Mouse (Mus musculus) forebrain, postnatal 0 days (tissue): ENCODE results near the gene Tmed9. TPM values are rescaled to one million over a fixed set of nuclear protein-coding genes. Genes with fewer than 3 reads are reported as not detected.

Experiments used
- ATAC-seq: fragments of 200-750 bp; cut with Nextera tagmentation; 2 replicates; pipeline ENCODE4 v1.8.0; 2017; ENCODE audit warnings: mild to moderate bottlenecking, moderate library complexity
- DNase-seq: peaks from one replicate; pipeline ENCODE4 v3.0.0-alpha.2; 2015
- H3K27ac ChIP-seq: fragments of 300-500 bp; sonication (generic); 2 replicates; pipeline ENCODE4 v1.5.1; 2014; ENCODE audit warnings: low read depth, mild to moderate bottlenecking, antibody characterized with exemption, low read length, moderate library complexity, mixed read lengths
- H3K27me3 ChIP-seq: fragments of 300-500 bp; sonication (generic); 2 replicates; pipeline ENCODE4 v1.6.1; 2014; ENCODE audit warnings: mild to moderate bottlenecking, low read length, mixed read lengths; ENCODE audit not compliant: insufficient read depth
- H3K36me3 ChIP-seq: fragments of 300-500 bp; sonication (generic); 2 replicates; pipeline ENCODE4 v1.6.1; 2014; ENCODE audit warnings: mild to moderate bottlenecking, moderate library complexity; ENCODE audit not compliant: insufficient read depth
- H3K4me1 ChIP-seq: fragments of 300-500 bp; sonication (generic); 2 replicates; pipeline ENCODE4 v1.6.1; 2014; ENCODE audit warnings: antibody characterized with exemption; ENCODE audit not compliant: insufficient read depth
- H3K4me2 ChIP-seq: fragments of 300-500 bp; sonication (generic); 2 replicates; pipeline ENCODE4 v1.6.1; 2014; ENCODE audit warnings: low read depth, mild to moderate bottlenecking, moderate library complexity
- H3K4me3 ChIP-seq: fragments of 300-500 bp; sonication (generic); 2 replicates; pipeline ENCODE4 v1.5.1; 2014; ENCODE audit warnings: low read depth, low read length, mixed read lengths
- H3K9ac ChIP-seq: fragments of 300-500 bp; sonication (generic); 2 replicates; pipeline ENCODE4 v1.6.1; 2014; ENCODE audit warnings: mild to moderate bottlenecking
- H3K9me3 ChIP-seq: fragments of 300-500 bp; sonication (generic); 2 replicates; pipeline ENCODE4 v1.6.1; 2016; ENCODE audit warnings: low read length
- CTCF ChIP-seq: sonication (generic); IDR thresholded peaks from 2 replicates; pipeline ENCODE4 v1.5.1; 2016; ENCODE audit warnings: antibody characterized with exemption, control low read depth, low read depth
- WGBS: fragments of 180-500 bp; shearing (Covaris S2); extraction: QIAGEN DNeasy Blood & Tissue Kit; methylation state at CpG from one replicate; pipeline ENCODE4 v1.1.7; 2014; 5-methylcytosine and 5-hydroxymethylcytosine counted together
- polyA plus RNA-seq: library from polyadenylated mRNA; unstranded; fragments of >200 nt; fragmentation: Nextera tagmentation; extraction: Ambion mirVana; gene quantifications from 2 replicates; pipeline ENCODE4 v1.2.1, GENCODE M21; 2015
- total RNA-seq: library from RNA; depleted of rRNA; stranded (reverse); fragments of >200 nt; gene quantifications from 2 replicates; pipeline ENCODE4 v1.2.3, GENCODE M21; 2014

The Tmed9 gene
- total and polyA plus RNA-seq, 2 experiments from 2014 or later = 56.3 to 102 TPM

GRCm38 (mm10) chr13:55547916-55548315, 25.6 kb upstream of the Tmed9 start:
- Histone ChIP-seq H3K4me1 (no peaks in the 10 kb centered on the region), H3K27ac (no peak overlapping the region), H3K4me2 (no peak overlapping the region), H3K27me3 (no peaks in the 10 kb centered on the region), H3K36me3 (peaks cover 86% of the 10 kb centered on the region), H3K9me3 (no peaks in the 10 kb centered on the region), H3K9ac (no peak overlapping the region), H3K4me3 (no peak overlapping the region)
- WGBS = 92% methylated on average over 2 of the region's 2 CpGs
- DNase-seq = no peak
- no peak for ATAC-seq
- TF ChIP-seq CTCF = no peak

- Histone ChIP-seq H3K36me3 (peaks cover 84% of the 10 kb centered on the region), H3K4me2 (no peak overlapping the region), H3K4me1 (no peaks in the 10 kb centered on the region), H3K4me3 (no peak overlapping the region), H3K27ac (no peak overlapping the region), H3K9ac (no peak overlapping the region), H3K9me3 (no peaks in the 10 kb centered on the region), H3K27me3 (no peaks in the 10 kb centered on the region)
- 92% methylated on average over 5 of the region's 5 CpGs for WGBS
- DNase-seq (no peak), ATAC-seq (no peak)
- TF ChIP-seq CTCF = no peak
These were observed 25.1 kb upstream of the Tmed9 start for GRCm38 (mm10) chr13:55548426-55548825.

- ATAC-seq (no peak), DNase-seq (no peak)
- H3K27me3 ChIP-seq = no peaks in the 10 kb centered on the region
- H3K9me3 ChIP-seq = no peaks in the 10 kb centered on the region
- 87% methylated on average over 15 of the region's 15 CpGs for WGBS
- no peak overlapping the region for H3K9ac ChIP-seq
- no peak overlapping the region for H3K4me2 ChIP-seq
- no peak for TF ChIP-seq CTCF
- H3K4me1 ChIP-seq = no peaks in the 10 kb centered on the region
- H3K27ac ChIP-seq = no peak overlapping the region
- no peak overlapping the region for H3K4me3 ChIP-seq
- H3K36me3 ChIP-seq = peaks cover 84% of the 10 kb centered on the region
These were observed 24.5 kb upstream of the Tmed9 start for GRCm38 (mm10) chr13:55549061-55549460.

GRCm38 (mm10) chr13:55555921-55556320, 17.6 kb upstream of the Tmed9 start:
- Histone ChIP-seq H3K9ac (no peak overlapping the region), H3K9me3 (no peaks in the 10 kb centered on the region), H3K27ac (no peak overlapping the region), H3K4me1 (no peaks in the 10 kb centered on the region), H3K4me2 (no peak overlapping the region), H3K27me3 (no peaks in the 10 kb centered on the region), H3K36me3 (peaks cover 46% of the 10 kb centered on the region), H3K4me3 (no peak overlapping the region)
- 88% methylated on average over 9 of the region's 9 CpGs for WGBS
- no peak for DNase-seq
- no peak for ATAC-seq
- no peak for TF ChIP-seq CTCF

GRCm38 (mm10) chr13:55557499-55557898, 16.0 kb upstream of the Tmed9 start:
- TF ChIP-seq CTCF = no peak
- H3K27me3 ChIP-seq = no peaks in the 10 kb centered on the region
- 74% methylated on average over 6 of the region's 6 CpGs for WGBS
- no peak overlapping the region for H3K4me2 ChIP-seq
- ATAC-seq (no peak), DNase-seq (no peak)
- no peak overlapping the region for H3K27ac ChIP-seq
- no peaks in the 10 kb centered on the region for H3K9me3 ChIP-seq
- H3K9ac ChIP-seq = no peak overlapping the region
- H3K36me3 ChIP-seq = peaks cover 32% of the 10 kb centered on the region
- no peak overlapping the region for H3K4me3 ChIP-seq
- no peaks in the 10 kb centered on the region for H3K4me1 ChIP-seq

- Histone ChIP-seq H3K4me3 (no peak overlapping the region), H3K36me3 (peaks cover 3% of the 10 kb centered on the region; the same call in 1 of the 2 replicates), H3K9me3 (no peaks in the 10 kb centered on the region), H3K4me1 (no peaks in the 10 kb centered on the region), H3K27ac (no peak overlapping the region), H3K9ac (no peak overlapping the region), H3K4me2 (no peak overlapping the region), H3K27me3 (no peaks in the 10 kb centered on the region)
- DNase-seq (no peak), ATAC-seq (no peak)
- no peak for TF ChIP-seq CTCF
- WGBS = 81% methylated on average over 7 of the region's 7 CpGs
These were observed 10.2 kb upstream of the Tmed9 start for GRCm38 (mm10) chr13:55563266-55563879.

GRCm38 (mm10) chr13:55567001-55567400, 6.5 kb upstream of the Tmed9 start:
- WGBS = 89% methylated on average over 6 of the region's 6 CpGs
- H3K27ac ChIP-seq = no peak overlapping the region
- H3K9me3 ChIP-seq = no peaks in the 10 kb centered on the region
- DNase-seq (no peak), ATAC-seq (no peak)
- no peak overlapping the region for H3K4me3 ChIP-seq
- H3K27me3 ChIP-seq = no peaks in the 10 kb centered on the region
- no peak overlapping the region for H3K4me2 ChIP-seq
- H3K9ac ChIP-seq = no peak overlapping the region
- peaks cover 9% of the 10 kb centered on the region for H3K4me1 ChIP-seq
- TF ChIP-seq CTCF = no peak
- H3K36me3 ChIP-seq = peaks cover 3% of the 10 kb centered on the region; the same call in 1 of the 2 replicates
